Mouse (Mus musculus) stomach, postnatal 0 days (tissue): ENCODE results near the gene Hdac4.

ENCODE experiments used
- CTCF ChIP-seq: IDR thresholded peaks from 2 replicates; pipeline ENCODE4 v1.5.1; 2016; ENCODE audit warnings: antibody characterized with exemption, low read depth, mild to moderate bottlenecking, moderate library complexity
- EP300 ChIP-seq: optimal IDR thresholded peaks from 2 replicates; pipeline ENCODE3; 2016; ENCODE audit warnings: antibody characterized with exemption

DNA sequence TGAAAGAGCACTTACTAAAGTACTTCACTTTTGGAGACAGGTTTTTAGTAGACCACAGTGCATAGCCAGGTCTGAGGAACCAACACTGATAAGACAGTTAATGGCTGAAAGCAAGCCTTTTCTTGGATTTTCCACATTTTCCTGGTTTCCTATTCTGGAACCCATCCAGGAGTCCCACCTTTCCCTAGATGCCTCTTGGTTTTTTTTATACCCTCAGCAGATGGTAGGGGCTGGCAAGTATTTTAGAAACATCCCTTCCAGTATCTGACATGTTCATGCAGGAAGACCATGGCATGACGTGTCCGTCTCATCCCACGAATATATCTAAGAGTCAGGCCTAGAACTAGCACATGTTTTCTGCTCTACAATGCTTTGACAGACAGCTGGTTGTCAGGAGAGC lies 59.1 kb downstream of the Hdac4 start:
- no peak for TF ChIP-seq CTCF
- no peak for TF ChIP-seq EP300
